Mouse (Mus musculus) kidney, embryonic 14.5 days (tissue): ENCODE measurements at regions not wholly inside any gene's neighbourhood (a gene's known extent, or its start where the extent isn't known, plus 50 kb on each side); places are given as distances from the start of the nearest gene placed in this dataset.

Source experiments
- ATAC-seq: fragments of 200-750 bp; cut with Nextera tagmentation; 2 replicates; pipeline ENCODE4 v1.8.0; 2017; ENCODE audit warnings: moderate number of reproducible peaks, mild to moderate bottlenecking, moderate TSS enrichment, moderate library complexity; ENCODE audit not compliant: low FRiP score, low TSS enrichment
- H3K27ac ChIP-seq: fragments of 300-500 bp; sonication (generic); 2 replicates; pipeline ENCODE4 v1.5.1; 2014; ENCODE audit warnings: low read depth, mild to moderate bottlenecking, low read length, moderate library complexity, mixed read lengths
- H3K27me3 ChIP-seq: fragments of 300-500 bp; sonication (generic); 2 replicates; pipeline ENCODE4 v1.6.1; 2014; ENCODE audit warnings: mild to moderate bottlenecking, low read length; ENCODE audit not compliant: control insufficient read depth, insufficient read depth
- H3K36me3 ChIP-seq: fragments of 300-500 bp; sonication (generic); 2 replicates; pipeline ENCODE4 v1.6.1; 2014; ENCODE audit warnings: low read length, mixed read lengths; ENCODE audit not compliant: control insufficient read depth, insufficient read depth
- H3K4me1 ChIP-seq: fragments of 300-500 bp; sonication (generic); 2 replicates; pipeline ENCODE4 v1.6.1; 2014; ENCODE audit warnings: low read length, mixed read lengths; ENCODE audit not compliant: control insufficient read depth, insufficient read depth
- H3K4me2 ChIP-seq: fragments of 300-500 bp; sonication (generic); replicated peaks from 2 replicates; pipeline ENCODE4 v1.6.1; 2014; ENCODE audit warnings: low read depth, mild to moderate bottlenecking, low read length
- H3K4me3 ChIP-seq: fragments of 300-500 bp; sonication (generic); 2 replicates; pipeline ENCODE4 v1.5.1; 2014; ENCODE audit warnings: mild to moderate bottlenecking, low read length
- H3K9ac ChIP-seq: fragments of 300-500 bp; sonication (generic); 2 replicates; pipeline ENCODE4 v1.6.1; 2014; ENCODE audit warnings: low read depth, mild to moderate bottlenecking, low read length, moderate library complexity
- H3K9me3 ChIP-seq: fragments of 300-500 bp; sonication (generic); 2 replicates; pipeline ENCODE4 v1.6.1; 2016; ENCODE audit warnings: low read length; ENCODE audit not compliant: control insufficient read depth
- WGBS: fragments of 180-500 bp; shearing (Covaris S2); extraction: QIAGEN DNeasy Blood & Tissue Kit; methylation state at CpG from one replicate; pipeline ENCODE4 v1.1.7; 2014; 5-methylcytosine and 5-hydroxymethylcytosine counted together

DNA sequence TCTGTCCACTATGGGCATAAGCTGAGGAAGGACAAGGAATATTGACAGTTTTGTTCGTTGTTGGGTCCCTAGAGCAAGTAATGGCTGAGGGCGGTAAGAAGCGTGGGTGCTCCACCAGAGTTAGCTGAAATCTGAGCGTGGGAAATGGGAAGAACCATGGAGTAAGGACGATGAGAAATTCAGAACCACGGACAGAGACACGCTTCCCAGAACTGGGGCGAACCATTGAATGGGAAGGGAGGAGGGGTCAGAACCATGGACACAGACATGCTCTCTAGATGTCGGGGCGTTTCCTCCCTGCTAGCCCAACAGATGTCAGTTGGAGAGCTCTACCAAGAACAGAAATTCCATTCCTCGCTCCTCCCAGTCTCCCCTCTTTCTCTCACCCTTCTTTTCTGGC lies 238.2 kb upstream of the Srrm4 start:
- no peak overlapping the region for H3K4me3 ChIP-seq
- H3K36me3 ChIP-seq = no peaks in the 10 kb centered on the region
- ATAC-seq = 0 out of 2 replicates have a peak, but pooled peaks have one; percentile 35
- no peaks in the 10 kb centered on the region for H3K4me1 ChIP-seq
- WGBS = 11% methylated on average over 11 of the region's 11 CpGs
- no peak overlapping the region for H3K27ac ChIP-seq
- H3K9ac ChIP-seq = no peak overlapping the region
- H3K4me2 ChIP-seq = no peak overlapping the region
- H3K27me3 ChIP-seq = no peaks in the 10 kb centered on the region
- H3K9me3 ChIP-seq = no peaks in the 10 kb centered on the region

DNA sequence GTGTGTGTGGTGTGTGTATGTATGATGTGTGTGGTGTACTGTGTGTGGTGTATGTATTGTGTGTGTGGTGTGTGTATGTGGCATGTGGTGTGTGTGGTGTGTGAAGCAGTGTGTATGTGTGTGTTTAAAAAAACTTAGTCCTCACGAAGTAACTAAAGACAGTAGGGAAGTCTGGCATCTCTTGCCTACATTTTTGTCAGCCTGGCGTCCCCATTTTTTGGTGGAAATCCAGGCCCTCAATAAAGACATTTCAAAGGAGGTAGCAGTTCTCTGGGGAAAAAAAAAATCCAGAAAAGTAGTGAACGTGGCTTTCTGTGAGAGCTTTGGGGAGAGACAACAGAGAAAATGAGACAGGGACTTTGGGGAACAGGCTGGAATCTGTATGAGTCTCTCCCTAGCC lies 231.6 kb upstream of the Srrm4 start:
- WGBS = 82% methylated on average over 3 of the region's 3 CpGs
- Histone ChIP-seq H3K36me3 (no peaks in the 10 kb centered on the region), H3K27me3 (no peaks in the 10 kb centered on the region), H3K4me3 (no peak overlapping the region), H3K4me1 (no peaks in the 10 kb centered on the region), H3K9ac (no peak overlapping the region), H3K4me2 (no peak overlapping the region), H3K9me3 (no peaks in the 10 kb centered on the region), H3K27ac (no peak overlapping the region)
- ATAC-seq = no peak

DNA sequence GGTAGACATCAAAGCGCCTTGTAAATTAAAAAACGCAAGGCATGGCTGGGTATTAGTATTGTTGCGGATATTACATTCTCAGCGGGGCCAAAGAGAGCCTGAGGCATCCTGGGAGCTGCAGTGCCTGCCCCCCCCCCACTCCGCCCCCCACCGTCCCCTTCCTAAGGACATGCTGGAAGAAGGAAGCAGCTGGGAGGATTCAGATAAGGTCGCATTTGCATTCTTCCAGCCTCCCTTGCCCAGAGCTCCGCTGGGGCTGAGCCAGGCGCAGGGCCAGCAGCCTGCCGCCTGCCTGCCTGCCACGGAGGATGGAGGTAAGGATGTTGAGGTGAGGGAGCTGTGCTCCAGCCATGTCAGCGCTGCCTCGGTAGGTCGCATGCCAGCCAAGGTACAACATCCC lies 230.5 kb upstream of the Srrm4 start:
- no peak overlapping the region for H3K27ac ChIP-seq
- no peaks in the 10 kb centered on the region for H3K36me3 ChIP-seq
- no peaks in the 10 kb centered on the region for H3K4me1 ChIP-seq
- 33% methylated on average over 14 of the region's 14 CpGs for WGBS
- H3K9ac ChIP-seq = no peak overlapping the region
- no peak overlapping the region for H3K4me2 ChIP-seq
- H3K4me3 ChIP-seq = no peak overlapping the region
- ATAC-seq = no peak
- no peaks in the 10 kb centered on the region for H3K9me3 ChIP-seq
- no peaks in the 10 kb centered on the region for H3K27me3 ChIP-seq

DNA sequence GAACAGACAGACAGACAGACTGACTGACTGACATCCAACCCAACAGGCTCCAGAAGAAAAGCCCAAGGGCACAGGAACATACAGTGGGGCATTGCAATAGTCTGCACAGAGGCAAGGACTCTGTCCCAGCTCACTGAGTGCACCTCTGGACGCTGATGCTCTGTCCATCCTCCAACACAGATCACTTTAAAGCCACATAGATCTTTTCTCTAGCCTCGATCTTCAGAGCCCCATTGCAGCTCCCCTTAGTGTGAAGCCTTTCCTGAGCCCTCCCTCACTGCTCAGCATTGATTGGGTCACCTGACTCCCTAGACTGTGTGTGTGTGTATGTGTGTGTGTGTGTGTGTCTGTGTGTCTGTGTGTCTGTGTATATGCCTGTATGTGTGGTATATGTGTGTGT lies 218.2 kb upstream of the Srrm4 start:
- ATAC-seq = no peak
- no peak overlapping the region for H3K9ac ChIP-seq
- 46% methylated on average over 2 of the region's 2 CpGs for WGBS

DNA sequence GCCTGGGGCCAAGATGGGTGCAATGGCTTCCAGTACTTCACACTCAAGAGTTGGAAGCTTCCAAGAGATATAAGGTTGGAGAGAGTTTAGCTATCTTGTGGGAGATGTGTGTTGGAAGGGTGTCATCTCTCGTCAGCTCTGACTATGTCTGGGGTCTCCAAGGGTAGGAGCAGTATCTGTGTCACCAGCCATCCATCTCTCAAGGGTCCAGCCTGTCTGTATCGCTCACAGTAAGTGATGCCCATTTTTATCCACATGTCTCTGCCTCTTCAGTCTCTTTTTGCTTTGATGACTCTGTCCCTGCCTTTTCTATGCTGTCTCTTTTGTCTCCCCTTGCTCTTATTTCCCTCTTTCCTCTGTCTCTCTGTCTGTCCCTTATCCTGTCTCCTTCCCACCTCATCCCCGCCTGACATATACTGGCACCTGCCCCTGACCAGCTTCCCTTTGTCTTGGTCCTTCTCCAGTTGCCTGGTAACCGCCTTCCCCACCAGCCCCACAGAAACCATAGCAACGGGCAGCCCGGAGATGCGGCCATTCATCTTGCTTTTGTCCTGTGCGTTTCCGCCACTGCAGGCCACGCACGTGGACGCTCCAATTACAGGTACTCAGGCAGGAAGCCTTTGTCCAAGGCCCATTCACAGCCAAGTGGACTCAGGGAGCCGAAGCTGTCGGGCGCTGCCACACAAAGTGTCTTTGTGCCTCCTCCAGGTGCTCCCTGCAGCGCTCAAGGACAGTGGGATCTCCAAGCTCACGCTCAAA lies 217.6 kb upstream of the Srrm4 start:
- no peak for ATAC-seq
- Histone ChIP-seq H3K4me1 (no peaks in the 10 kb centered on the region), H3K4me3 (no peak overlapping the region), H3K4me2 (no peak overlapping the region), H3K36me3 (no peaks in the 10 kb centered on the region), H3K9ac (no peak overlapping the region), H3K27me3 (no peaks in the 10 kb centered on the region), H3K9me3 (no peaks in the 10 kb centered on the region), H3K27ac (no peak overlapping the region)
- WGBS = 49% methylated on average over 17 of the region's 17 CpGs

More for the DNA sequence above, 218.2 kb upstream of the Srrm4 start:
- Histone ChIP-seq H3K36me3 (no peaks in the 10 kb centered on the region), H3K27me3 (no peaks in the 10 kb centered on the region), H3K4me1 (no peaks in the 10 kb centered on the region), H3K27ac (no peak overlapping the region), H3K4me2 (no peak overlapping the region), H3K4me3 (no peak overlapping the region), H3K9me3 (no peaks in the 10 kb centered on the region)

DNA sequence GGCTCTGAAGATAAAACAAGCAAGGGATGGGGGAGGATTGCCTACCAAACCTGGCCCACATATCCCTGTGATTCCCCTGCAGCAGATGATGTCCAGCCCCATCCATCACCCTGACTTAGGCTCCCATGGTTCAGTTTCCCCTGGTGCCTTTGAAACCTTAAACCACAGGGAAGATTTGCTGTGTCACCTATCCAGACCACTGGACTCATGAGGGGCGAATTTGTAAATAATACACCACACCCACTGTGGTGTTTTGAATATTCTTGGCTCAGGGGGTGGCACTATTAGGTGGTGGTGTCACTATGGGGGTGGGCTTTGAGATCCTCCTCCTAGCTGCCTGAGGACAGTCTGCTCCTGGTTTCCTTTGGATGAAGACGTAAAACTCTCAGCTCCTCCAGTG lies 205.8 kb upstream of the Srrm4 start:
- Histone ChIP-seq H3K27me3 (no peaks in the 10 kb centered on the region), H3K4me1 (no peaks in the 10 kb centered on the region), H3K27ac (no peak overlapping the region), H3K9ac (no peak overlapping the region), H3K4me3 (no peak overlapping the region), H3K4me2 (no peak overlapping the region), H3K9me3 (no peaks in the 10 kb centered on the region), H3K36me3 (no peaks in the 10 kb centered on the region)
- no peak for ATAC-seq
- WGBS = 11% methylated on average over 2 of the region's 2 CpGs

DNA sequence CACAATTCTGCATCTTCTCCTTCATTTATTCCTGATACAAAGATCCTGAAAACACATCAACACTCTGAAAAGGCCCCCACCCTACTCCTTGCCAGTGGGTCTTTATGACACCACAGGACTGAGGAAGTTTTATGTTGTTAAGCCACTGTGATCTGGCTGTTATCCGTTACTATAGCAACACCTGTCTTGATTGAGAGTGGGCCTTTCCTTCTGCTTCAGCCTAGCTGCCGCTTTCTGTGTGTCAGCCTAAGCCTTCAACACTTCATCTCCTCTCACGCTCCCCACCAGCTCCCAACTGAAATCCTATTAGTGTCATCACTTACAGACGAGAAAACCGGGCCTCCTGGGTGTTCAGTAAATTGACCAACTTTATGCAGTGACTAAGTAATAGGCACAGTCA lies 203.6 kb upstream of the Srrm4 start:
- no peaks in the 10 kb centered on the region for H3K4me1 ChIP-seq
- H3K4me3 ChIP-seq = no peak overlapping the region
- no peak overlapping the region for H3K9ac ChIP-seq
- WGBS = 78% methylated on average over 5 of the region's 5 CpGs
- no peaks in the 10 kb centered on the region for H3K36me3 ChIP-seq
- H3K27me3 ChIP-seq = no peaks in the 10 kb centered on the region
- H3K9me3 ChIP-seq = no peaks in the 10 kb centered on the region
- no peak for ATAC-seq
- no peak overlapping the region for H3K27ac ChIP-seq
- H3K4me2 ChIP-seq = no peak overlapping the region

DNA sequence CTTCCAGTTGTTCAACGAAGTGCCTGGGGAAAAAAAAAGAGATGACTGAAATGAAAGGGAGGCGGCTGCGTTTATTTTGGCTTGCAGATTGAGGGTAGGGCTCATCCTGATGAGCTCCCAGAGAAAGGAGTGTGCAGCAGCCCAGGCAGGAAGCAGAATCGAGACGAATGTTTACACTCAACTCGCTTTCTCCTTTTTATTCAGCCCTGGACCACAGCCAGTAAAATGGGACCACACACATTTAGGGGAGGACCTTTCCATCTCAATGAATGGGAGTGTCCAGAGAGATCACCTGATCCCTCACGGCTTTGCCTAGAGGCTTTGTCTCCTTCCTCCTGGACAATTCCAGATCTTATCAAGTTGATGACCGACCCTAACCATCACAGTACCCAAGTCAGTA lies 198.8 kb upstream of the Srrm4 start:
- no peak for ATAC-seq
- no peak overlapping the region for H3K4me3 ChIP-seq
- H3K4me1 ChIP-seq = no peaks in the 10 kb centered on the region
- no peaks in the 10 kb centered on the region for H3K27me3 ChIP-seq
- H3K27ac ChIP-seq = no peak overlapping the region
- 41% methylated on average over 8 of the region's 8 CpGs for WGBS
- H3K4me2 ChIP-seq = no peak overlapping the region
- no peak overlapping the region for H3K9ac ChIP-seq
- H3K9me3 ChIP-seq = no peaks in the 10 kb centered on the region
- no peaks in the 10 kb centered on the region for H3K36me3 ChIP-seq

DNA sequence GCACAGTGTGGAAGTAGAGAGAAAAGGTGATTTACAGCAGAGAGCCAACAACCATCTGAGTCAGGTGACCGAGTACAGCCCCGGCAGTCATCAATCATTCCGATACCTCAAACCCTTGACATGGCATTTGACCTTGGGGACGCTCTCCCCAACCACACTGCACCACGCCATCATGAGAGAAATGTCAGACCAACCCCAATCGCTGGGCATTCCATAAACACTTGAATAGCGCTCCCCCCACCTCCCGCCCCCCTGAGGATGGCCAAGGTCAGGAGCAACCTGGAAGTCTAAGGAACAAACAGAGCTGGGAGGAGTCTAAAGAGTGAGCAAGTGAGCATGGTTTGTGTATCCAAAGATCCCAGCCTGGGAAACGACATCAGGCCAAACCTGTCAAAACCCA lies 198.2 kb upstream of the Srrm4 start:
- H3K9ac ChIP-seq = no peak overlapping the region
- no peaks in the 10 kb centered on the region for H3K9me3 ChIP-seq
- H3K4me3 ChIP-seq = no peak overlapping the region
- H3K27me3 ChIP-seq = no peaks in the 10 kb centered on the region
- no peak for ATAC-seq
- H3K27ac ChIP-seq = no peak overlapping the region
- no peaks in the 10 kb centered on the region for H3K4me1 ChIP-seq
- no peak overlapping the region for H3K4me2 ChIP-seq
- 56% methylated on average over 9 of the region's 9 CpGs for WGBS
- no peaks in the 10 kb centered on the region for H3K36me3 ChIP-seq
